8 mouse cellular contexts compared by ENCODE assay signal in genomic region chr6:108531324-108532311, GRCm38 (mm10).
DNase-seq lines count a peak whose midpoint lies in the region; ATAC-seq and TF ChIP-seq lines count a peak whose summit lies in the region.

No protein-coding gene starts in this region.

- H3K36me3 ChIP-seq in neural tube, embryonic 12.5 days: no peaks in the 10 kb centered on the region
- H3K36me3 ChIP-seq in neural tube, embryonic 15.5 days: no peaks in the 10 kb centered on the region
- no peaks in the 10 kb centered on the region for H3K36me3 ChIP-seq in embryonic facial prominence, embryonic 14.5 days (ENCODE audit: control insufficient read depth, insufficient read depth, low read length)
- H3K36me3 ChIP-seq in hindbrain, postnatal 0 days (ENCODE audit: insufficient read depth, low read length): no peaks in the 10 kb centered on the region
- H3K36me3 ChIP-seq in liver, embryonic 16.5 days (ENCODE audit: control insufficient read depth, insufficient read depth): no peaks in the 10 kb centered on the region

- no peak overlapping the region for H3K4me3 ChIP-seq in neural tube, embryonic 12.5 days
- no peak overlapping the region for H3K4me3 ChIP-seq in neural tube, embryonic 15.5 days (replicated peaks)
- H3K4me3 ChIP-seq in embryonic facial prominence, embryonic 14.5 days (ENCODE audit: low read depth, low read length): no peak overlapping the region
- H3K4me3 ChIP-seq in hindbrain, postnatal 0 days (ENCODE audit: low read length): no peak overlapping the region
- H3K4me3 ChIP-seq in liver, embryonic 16.5 days (ENCODE audit: low read depth, low read length): peak overlapping the region; percentile 3; the same call in 1 of the 2 replicates

- no peaks in the 10 kb centered on the region for H3K9me3 ChIP-seq in neural tube, embryonic 12.5 days
- no peaks in the 10 kb centered on the region for H3K9me3 ChIP-seq in neural tube, embryonic 15.5 days (replicated peaks)
- no peaks in the 10 kb centered on the region for H3K9me3 ChIP-seq in embryonic facial prominence, embryonic 14.5 days (ENCODE audit: control insufficient read depth, low read length)
- no peaks in the 10 kb centered on the region for H3K9me3 ChIP-seq in hindbrain, postnatal 0 days (ENCODE audit: low read length)
- H3K9me3 ChIP-seq in liver, embryonic 16.5 days (replicated peaks; ENCODE audit: control insufficient read depth, low read length): no peaks in the 10 kb centered on the region

- peak; percentile 29 for DNase-seq in embryonic facial prominence, embryonic 14.5 days (ENCODE audit: low spot score)
- DNase-seq in hindbrain, postnatal 0 days (ENCODE audit: low spot score): no peak
- peak; percentile 59 to 73 for DNase-seq in natural killer cell, adult 2 months (ENCODE audit: low spot score in 2 of 2)
- DNase-seq in right cerebral cortex, adult 18-20 months: no peak
- DNase-seq in layer of hippocampus, postnatal 25 days (ENCODE audit: extremely low spot score in 1 of 2, low spot score in 1 of 2): no peak

- peaks cover 11% of the 10 kb centered on the region for H3K4me1 ChIP-seq in neural tube, embryonic 12.5 days
- peaks cover 10% of the 10 kb centered on the region for H3K4me1 ChIP-seq in neural tube, embryonic 15.5 days
- H3K4me1 ChIP-seq in embryonic facial prominence, embryonic 14.5 days (ENCODE audit: control insufficient read depth, insufficient read depth, low read length): no peaks in the 10 kb centered on the region
- no peaks in the 10 kb centered on the region for H3K4me1 ChIP-seq in hindbrain, postnatal 0 days (ENCODE audit: insufficient read depth, low read length)
- H3K4me1 ChIP-seq in liver, embryonic 16.5 days (ENCODE audit: control insufficient read depth, low read depth, low read length): peaks cover 65% of the 10 kb centered on the region

- 45% methylated on average over 12 of the region's 12 CpGs for WGBS in neural tube, embryonic 12.5 days
- 49% methylated on average over 12 of the region's 12 CpGs for WGBS in neural tube, embryonic 15.5 days
- WGBS in embryonic facial prominence, embryonic 14.5 days: 35% methylated on average over 12 of the region's 12 CpGs
- 50% methylated on average over 12 of the region's 12 CpGs for WGBS in hindbrain, postnatal 0 days
- 18% methylated on average over 12 of the region's 12 CpGs for whole genome bisulfite sequencing in liver, embryonic 16.5 days (ENCODE audit: insufficient replicate concordance)

- no peak overlapping the region for H3K9ac ChIP-seq in neural tube, embryonic 12.5 days
- H3K9ac ChIP-seq in neural tube, embryonic 15.5 days (replicated peaks): no peak overlapping the region
- no peak overlapping the region for H3K9ac ChIP-seq in embryonic facial prominence, embryonic 14.5 days (ENCODE audit: low read depth, low read length)
- H3K9ac ChIP-seq in hindbrain, postnatal 0 days (replicated peaks; ENCODE audit: low read length): no peak overlapping the region
- H3K9ac ChIP-seq in liver, embryonic 16.5 days (ENCODE audit: low read depth, low read length): peak overlapping the region; percentile 47

- ATAC-seq in neural tube, embryonic 12.5 days (ENCODE audit: low FRiP score, low read depth): peak; percentile 60; the same call in 1 of the 2 replicates
- ATAC-seq in neural tube, embryonic 15.5 days (ENCODE audit: low FRiP score): no peak
- peak; percentile 59 for ATAC-seq in embryonic facial prominence, embryonic 14.5 days (ENCODE audit: low read depth)
- peak; percentile 38; the same call in 1 of the 2 replicates for ATAC-seq in hindbrain, postnatal 0 days
- peak; percentile 52 for ATAC-seq in liver, embryonic 16.5 days (ENCODE audit: low read depth)

- H3K4me2 ChIP-seq in neural tube, embryonic 12.5 days (replicated peaks): no peak overlapping the region
- no peak overlapping the region for H3K4me2 ChIP-seq in neural tube, embryonic 15.5 days
- H3K4me2 ChIP-seq in embryonic facial prominence, embryonic 14.5 days (ENCODE audit: low read depth, low read length): no peak overlapping the region
- H3K4me2 ChIP-seq in hindbrain, postnatal 0 days (ENCODE audit: low read depth, low read length): no peak overlapping the region
- H3K4me2 ChIP-seq in liver, embryonic 16.5 days (ENCODE audit: low read depth, low read length): peak overlapping the region; percentile 50

- H3K27ac ChIP-seq in neural tube, embryonic 12.5 days: no peak overlapping the region
- no peak overlapping the region for H3K27ac ChIP-seq in neural tube, embryonic 15.5 days (replicated peaks)
- no peak overlapping the region for H3K27ac ChIP-seq in embryonic facial prominence, embryonic 14.5 days (replicated peaks; ENCODE audit: low read depth, low read length)
- H3K27ac ChIP-seq in hindbrain, postnatal 0 days: no peak overlapping the region
- H3K27ac ChIP-seq in liver, embryonic 16.5 days (ENCODE audit: low read length): peak overlapping the region; percentile 89

- H3K27me3 ChIP-seq in neural tube, embryonic 12.5 days (replicated peaks): no peaks in the 10 kb centered on the region
- no peaks in the 10 kb centered on the region for H3K27me3 ChIP-seq in neural tube, embryonic 15.5 days (replicated peaks)
- H3K27me3 ChIP-seq in embryonic facial prominence, embryonic 14.5 days (replicated peaks; ENCODE audit: control insufficient read depth, insufficient read depth, low read length): no peaks in the 10 kb centered on the region
- no peaks in the 10 kb centered on the region for H3K27me3 ChIP-seq in hindbrain, postnatal 0 days (ENCODE audit: insufficient read depth, low read length)
- H3K27me3 ChIP-seq in liver, embryonic 16.5 days (ENCODE audit: control insufficient read depth, insufficient read depth, low read depth, low read length): no peaks in the 10 kb centered on the region

- no peak for TF ChIP-seq CTCF in hindbrain, postnatal 0 days (IDR thresholded peaks at IDR 0.05; ENCODE audit: low read depth)

Comparison
In these comparisons a context has a peak if more than half of its experiments do, and no peak if none do; other contexts are left out.
1. DNase-seq: peak in embryonic facial prominence, embryonic 14.5 days (single experiment) and natural killer cell, adult 2 months (2 of 2); none in hindbrain, postnatal 0 days (single experiment), right cerebral cortex, adult 18-20 months (single experiment) and layer of hippocampus, postnatal 25 days (0 of 2).